Mouse (Mus musculus) MEL (cell line): ENCODE measurements at regions not wholly inside any gene's neighbourhood (a gene's known extent, or its start where the extent isn't known, plus 50 kb on each side); places are given as distances from the start of the nearest gene placed in this dataset.

Experiments
- BHLHE40 ChIP-seq: IDR thresholded peaks from 2 replicates; pipeline ENCODE4 v1.6.1; 2012; ENCODE audit warnings: low read depth, mild to moderate bottlenecking, inconsistent platforms, low read length, improper control_type of control experiment, borderline replicate concordance
- CHD1 ChIP-seq: IDR thresholded peaks from 2 replicates; pipeline ENCODE4 v1.6.1; 2012; ENCODE audit warnings: low read depth, mild to moderate bottlenecking, inconsistent platforms, low read length, improper control_type of control experiment
- CHD2 ChIP-seq: IDR thresholded peaks from 2 replicates; pipeline ENCODE4 v1.6.1; 2011; ENCODE audit warnings: low read length, improper control_type of control experiment
- CTCF ChIP-seq, 3 experiments: IDR thresholded peaks in 2 of 3; conservative IDR thresholded peaks in 1 of 3; 2 replicates each; pipeline ENCODE4 v1.5.1; 2011 to 2012; ENCODE audit warnings: low read length in 3 of 3, low read depth in 2 of 3, mild to moderate bottlenecking in 2 of 3, improper control_type of control experiment in 1 of 3, inconsistent platforms in 1 of 3, mixed read lengths in 1 of 3, moderate library complexity in 1 of 3; ENCODE audit not compliant: control insufficient read depth in 1 of 3, insufficient read depth in 1 of 3, poor library complexity in 1 of 3, severe bottlenecking in 1 of 3
- EP300 ChIP-seq, 2 experiments: IDR thresholded peaks; 2 replicates each; pipeline ENCODE4 v1.6.1; 2011; ENCODE audit warnings: improper control_type of control experiment in 2 of 2, low read length in 2 of 2, low read depth in 1 of 2, mild to moderate bottlenecking in 1 of 2
- MAFK ChIP-seq: IDR thresholded peaks from 2 replicates; pipeline ENCODE4 v1.6.1; 2011; ENCODE audit warnings: low read depth, mild to moderate bottlenecking, low read length, improper control_type of control experiment, borderline replicate concordance
- POLR2A ChIP-seq, 2 experiments: IDR thresholded peaks; 2 replicates each; pipeline ENCODE4 v1.6.1; 2011 to 2012; ENCODE audit warnings: low read length in 2 of 2, mild to moderate bottlenecking in 2 of 2, control low read depth in 1 of 2, improper control_type of control experiment in 1 of 2, low read depth in 1 of 2, moderate library complexity in 1 of 2; ENCODE audit not compliant: control insufficient read depth in 1 of 2, insufficient read depth in 1 of 2, poor library complexity in 1 of 2
- POLR2AphosphoS2 ChIP-seq: IDR thresholded peaks from 2 replicates; pipeline ENCODE4 v1.6.1; 2011; ENCODE audit warnings: low read length, improper control_type of control experiment
- RAD21 ChIP-seq: IDR thresholded peaks from 2 replicates; pipeline ENCODE4 v1.6.1; 2011; ENCODE audit warnings: mild to moderate bottlenecking, low read depth, low read length, improper control_type of control experiment

- TF ChIP-seq POLR2AphosphoS2 (no peak), RAD21 (no peak), CHD1 (no peak), MAFK (no peak), POLR2A (IDR thresholded peaks at IDR 0.05; ENCODE audit: control insufficient read depth in 1 of 2, insufficient read depth in 1 of 2, low read depth in 1 of 2, low read length in 2 of 2, poor library complexity in 1 of 2) (no peak), CTCF (IDR thresholded peaks at IDR 0.05 in 2 of 3, conservative IDR thresholded peaks at IDR 0.05 in 1 of 3; ENCODE audit: control insufficient read depth in 1 of 3, insufficient read depth in 1 of 3, low read depth in 2 of 3, low read length in 3 of 3, poor library complexity in 1 of 3, severe bottlenecking in 1 of 3) (no peak), CHD2 (no peak), BHLHE40 (no peak), EP300 (IDR thresholded peaks at IDR 0.05; ENCODE audit: low read depth in 1 of 2, low read length in 2 of 2) (no peak)
Measured at GRCm38 (mm10) chr15:25221749-25222148, 191.8 kb downstream of the Basp1 start.
